Mouse (Mus musculus): ENCODE measurements around the gene Iqcn. TPM values are rescaled to one million over a fixed set of nuclear protein-coding genes. Genes with fewer than 3 reads are reported as not detected.

The Iqcn gene
- polyA plus RNA-seq, 1 experiment from 2014 or later, result 0.04 TPM

DNA sequence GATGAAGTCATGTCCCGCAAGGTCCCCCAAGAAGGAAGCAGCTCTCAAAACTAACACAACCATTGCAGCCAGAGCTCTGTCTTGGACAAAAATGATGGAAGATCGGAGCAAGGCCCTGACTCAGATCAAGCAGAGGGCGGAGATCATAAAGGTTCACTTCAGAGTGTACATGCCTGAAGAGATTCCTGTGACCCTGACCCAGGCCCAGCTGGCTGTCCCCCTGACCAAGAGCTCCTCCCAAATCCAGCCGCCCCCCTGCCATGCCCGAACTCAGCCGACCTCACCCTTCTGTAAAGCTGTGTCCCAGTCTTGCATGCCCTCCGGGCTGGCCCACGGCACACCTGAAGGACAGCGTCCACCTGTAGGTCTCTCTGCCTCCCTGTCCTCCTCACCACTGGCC is 6.5 kb downstream of the Iqcn start:
- H3K27ac ChIP-seq (ENCODE audit: low read depth), result no peak overlapping the region
- TF ChIP-seq CTCF (IDR thresholded peaks at IDR 0.05; ENCODE audit: low read depth), result no peak
- ATAC-seq (ENCODE audit: insufficient read depth) (no peak), DNase-seq (no peak)
- H3K9me3 ChIP-seq (ENCODE audit: low read depth, low read length), result no peaks in the 10 kb centered on the region
- no peak overlapping the region for H3K9ac ChIP-seq
- H3K27me3 ChIP-seq (ENCODE audit: insufficient read depth, low read length), result no peaks in the 10 kb centered on the region
- 90% methylated on average over 9 of the region's 9 CpGs for WGBS
- H3K4me1 ChIP-seq (ENCODE audit: insufficient read depth), result no peaks in the 10 kb centered on the region
- no peaks in the 10 kb centered on the region for H3K36me3 ChIP-seq (ENCODE audit: insufficient read depth)
- H3K4me2 ChIP-seq, result no peak overlapping the region
- H3K4me3 ChIP-seq (ENCODE audit: low read depth, low read length), result no peak overlapping the region

DNA sequence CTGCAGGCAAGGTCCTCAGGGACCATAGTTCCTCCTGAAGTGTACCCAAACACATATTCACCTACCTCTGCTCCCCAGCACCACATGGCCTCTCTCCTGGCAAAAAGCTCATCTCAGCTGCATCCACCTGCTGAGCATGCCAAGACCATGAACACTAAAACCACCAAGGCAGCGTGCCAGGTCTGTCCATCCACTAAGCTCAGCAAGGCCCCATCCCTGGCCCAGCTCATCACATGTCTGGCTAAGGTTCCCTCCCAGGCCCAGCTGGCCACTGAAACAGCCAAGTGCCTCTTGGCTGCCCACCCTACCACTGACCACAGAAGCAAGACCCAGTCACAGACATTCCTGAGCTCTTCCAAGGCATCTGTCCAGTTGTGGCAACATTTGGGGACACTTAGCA is 7.0 kb downstream of the Iqcn start:
- no peaks in the 10 kb centered on the region for H3K27me3 ChIP-seq (ENCODE audit: insufficient read depth, low read length)
- 96% methylated on average over 1 of the region's 1 CpGs for WGBS
- no peak overlapping the region for H3K9ac ChIP-seq
- H3K4me3 ChIP-seq (ENCODE audit: low read depth, low read length), result no peak overlapping the region
- H3K36me3 ChIP-seq (ENCODE audit: insufficient read depth), result no peaks in the 10 kb centered on the region
- no peak overlapping the region for H3K4me2 ChIP-seq
- DNase-seq, result no peak
- H3K4me1 ChIP-seq (ENCODE audit: insufficient read depth), result no peaks in the 10 kb centered on the region
- no peak overlapping the region for H3K27ac ChIP-seq (ENCODE audit: low read depth)
- no peak for TF ChIP-seq CTCF (IDR thresholded peaks at IDR 0.05; ENCODE audit: low read depth)
- H3K9me3 ChIP-seq (ENCODE audit: low read depth, low read length), result no peaks in the 10 kb centered on the region
- ATAC-seq (ENCODE audit: insufficient read depth), result no peak

DNA sequence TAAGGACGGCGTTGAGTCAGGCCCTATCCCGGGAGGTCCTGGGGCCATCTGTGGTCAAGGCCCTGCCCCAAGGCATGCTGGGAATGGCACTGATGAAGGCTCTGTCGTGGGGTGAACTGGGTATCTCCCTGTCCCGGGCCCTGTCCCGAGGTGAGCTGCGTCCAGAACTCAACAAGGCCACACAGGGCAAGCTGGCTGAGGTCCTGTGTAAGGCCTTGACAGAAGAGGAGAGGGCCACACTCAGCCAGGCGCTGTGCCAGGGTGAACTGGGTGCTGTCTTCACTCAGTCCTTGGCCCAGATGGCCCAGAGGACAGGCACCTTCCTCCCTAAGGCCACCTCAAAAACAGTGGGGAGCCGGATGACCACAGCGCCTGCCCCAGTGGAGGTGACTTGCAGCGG is 7.8 kb downstream of the Iqcn start:
- H3K27me3 ChIP-seq (ENCODE audit: insufficient read depth, low read length), result no peaks in the 10 kb centered on the region
- H3K4me2 ChIP-seq, result no peak overlapping the region
- WGBS, result 77% methylated on average over 11 of the region's 11 CpGs
- H3K36me3 ChIP-seq (ENCODE audit: insufficient read depth), result no peaks in the 10 kb centered on the region
- H3K4me3 ChIP-seq (ENCODE audit: low read depth, low read length), result no peak overlapping the region
- no peak overlapping the region for H3K27ac ChIP-seq (ENCODE audit: low read depth)
- no peak for TF ChIP-seq CTCF (IDR thresholded peaks at IDR 0.05; ENCODE audit: low read depth)
- no peak for DNase-seq
- H3K9me3 ChIP-seq (ENCODE audit: low read depth, low read length), result no peaks in the 10 kb centered on the region
- no peak for ATAC-seq (ENCODE audit: insufficient read depth)
- H3K4me1 ChIP-seq (ENCODE audit: insufficient read depth), result no peaks in the 10 kb centered on the region
- no peak overlapping the region for H3K9ac ChIP-seq

DNA sequence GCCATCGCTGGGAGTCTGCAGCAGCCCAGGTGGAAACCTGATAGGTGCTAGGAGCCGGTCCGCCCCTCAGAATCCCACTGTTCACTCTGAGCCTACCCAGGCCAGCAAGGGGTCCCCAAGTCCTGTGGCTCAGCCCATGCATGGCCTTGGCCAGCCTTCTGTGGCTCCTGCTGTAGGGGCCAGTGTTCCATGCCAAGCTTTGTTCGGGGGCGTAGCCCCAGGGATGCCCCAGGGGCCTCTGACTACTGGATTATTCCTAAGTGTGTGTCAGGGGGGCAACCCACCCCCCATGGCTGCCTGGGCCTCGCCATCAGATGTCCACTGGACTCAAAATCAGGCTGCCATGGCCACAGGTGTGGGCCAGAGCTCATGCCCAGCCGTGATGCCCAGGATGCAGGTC is 10.7 kb downstream of the Iqcn start:
- Histone ChIP-seq H3K27me3 (ENCODE audit: insufficient read depth, low read length) (no peaks in the 10 kb centered on the region), H3K9me3 (ENCODE audit: low read depth, low read length) (no peaks in the 10 kb centered on the region), H3K9ac (no peak overlapping the region), H3K4me1 (ENCODE audit: insufficient read depth) (no peaks in the 10 kb centered on the region), H3K27ac (ENCODE audit: low read depth) (no peak overlapping the region), H3K4me3 (ENCODE audit: low read depth, low read length) (no peak overlapping the region), H3K4me2 (no peak overlapping the region), H3K36me3 (ENCODE audit: insufficient read depth) (no peaks in the 10 kb centered on the region)
- ATAC-seq (ENCODE audit: insufficient read depth) (no peak), DNase-seq (no peak)
- no peak for TF ChIP-seq CTCF (IDR thresholded peaks at IDR 0.05; ENCODE audit: low read depth)
- 77% methylated on average over 7 of the region's 7 CpGs for WGBS

DNA sequence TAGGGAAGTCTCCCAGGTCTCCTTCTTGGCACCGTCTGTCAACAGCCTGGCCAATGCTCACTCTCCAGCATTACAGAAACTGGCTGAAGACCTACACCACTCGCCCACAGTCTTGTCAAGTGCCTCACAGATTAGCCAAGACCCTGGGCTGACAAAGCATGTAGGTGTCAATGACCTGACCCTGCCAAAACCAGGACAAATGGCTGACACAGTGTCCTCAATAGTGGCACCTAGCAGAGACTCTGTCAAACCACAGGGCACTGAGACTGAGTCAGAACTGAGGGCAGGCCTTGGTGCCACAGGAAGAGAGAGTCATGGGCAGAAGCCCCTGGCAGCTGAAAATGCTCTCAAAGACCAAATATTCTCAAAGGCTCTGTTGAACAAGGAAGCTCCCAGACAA is 11.8 kb downstream of the Iqcn start:
- Histone ChIP-seq H3K27ac (ENCODE audit: low read depth) (no peak overlapping the region), H3K9ac (no peak overlapping the region), H3K4me3 (ENCODE audit: low read depth, low read length) (no peak overlapping the region), H3K36me3 (ENCODE audit: insufficient read depth) (no peaks in the 10 kb centered on the region), H3K9me3 (ENCODE audit: low read depth, low read length) (no peaks in the 10 kb centered on the region), H3K4me2 (no peak overlapping the region), H3K4me1 (ENCODE audit: insufficient read depth) (no peaks in the 10 kb centered on the region), H3K27me3 (ENCODE audit: insufficient read depth, low read length) (no peaks in the 10 kb centered on the region)
- no peak for DNase-seq
- no peak for TF ChIP-seq CTCF (IDR thresholded peaks at IDR 0.05; ENCODE audit: low read depth)
- WGBS, result 43% methylated on average over 2 of the region's 2 CpGs
- ATAC-seq (ENCODE audit: insufficient read depth), result no peak

DNA sequence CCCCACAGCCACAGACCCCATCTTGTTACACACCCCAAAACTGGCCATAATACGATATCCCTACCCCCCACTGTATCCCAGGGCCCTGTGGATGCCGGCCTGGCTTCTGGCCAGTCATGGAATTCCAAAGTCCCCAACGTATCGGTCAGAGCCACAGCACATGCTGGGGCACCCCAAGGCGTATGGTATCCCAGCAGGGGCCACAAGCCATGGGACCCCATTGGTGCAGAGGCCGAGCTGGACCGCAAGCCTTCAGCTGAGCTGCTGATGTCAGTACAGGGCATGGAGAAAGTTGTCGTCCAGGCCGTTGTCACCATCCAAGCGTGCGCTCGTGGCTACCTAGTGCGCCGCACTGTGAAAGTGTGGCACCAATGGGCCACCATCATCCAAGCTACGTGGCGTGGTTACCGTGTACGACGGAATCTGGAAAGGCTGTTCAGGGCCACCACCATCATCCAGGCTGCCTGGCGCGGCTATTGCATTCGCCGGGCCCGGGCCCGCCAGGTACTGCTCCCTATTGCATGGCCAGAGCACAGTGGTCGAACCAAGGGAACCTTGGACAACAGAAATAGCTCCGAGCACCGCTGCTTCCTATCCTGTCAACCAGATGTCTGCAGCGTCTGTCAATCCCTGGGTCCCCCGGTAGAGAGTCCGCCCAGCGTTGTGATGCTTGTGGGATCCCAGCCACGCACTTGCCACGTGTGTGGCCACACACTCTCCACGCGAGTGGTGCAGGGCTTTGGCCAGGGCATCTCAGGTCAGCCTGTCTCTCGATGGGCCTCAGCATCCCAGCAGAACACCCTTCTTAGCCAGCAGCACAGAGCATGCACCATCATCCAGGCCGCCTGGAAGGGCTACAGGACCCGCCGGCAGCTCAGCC is 13.5 kb downstream of the Iqcn start:
- ATAC-seq (ENCODE audit: insufficient read depth), result no peak
- Histone ChIP-seq H3K9me3 (ENCODE audit: low read depth, low read length) (no peaks in the 10 kb centered on the region), H3K4me1 (ENCODE audit: insufficient read depth) (no peaks in the 10 kb centered on the region), H3K36me3 (ENCODE audit: insufficient read depth) (no peaks in the 10 kb centered on the region), H3K27me3 (ENCODE audit: insufficient read depth, low read length) (no peaks in the 10 kb centered on the region), H3K4me2 (no peak overlapping the region), H3K9ac (no peak overlapping the region), H3K27ac (ENCODE audit: low read depth) (no peak overlapping the region), H3K4me3 (ENCODE audit: low read depth, low read length) (no peak overlapping the region)
- 75% methylated on average over 40 of the region's 40 CpGs for WGBS
- TF ChIP-seq CTCF (IDR thresholded peaks at IDR 0.05; ENCODE audit: low read depth), result no peak
- DNase-seq, result no peak

DNA sequence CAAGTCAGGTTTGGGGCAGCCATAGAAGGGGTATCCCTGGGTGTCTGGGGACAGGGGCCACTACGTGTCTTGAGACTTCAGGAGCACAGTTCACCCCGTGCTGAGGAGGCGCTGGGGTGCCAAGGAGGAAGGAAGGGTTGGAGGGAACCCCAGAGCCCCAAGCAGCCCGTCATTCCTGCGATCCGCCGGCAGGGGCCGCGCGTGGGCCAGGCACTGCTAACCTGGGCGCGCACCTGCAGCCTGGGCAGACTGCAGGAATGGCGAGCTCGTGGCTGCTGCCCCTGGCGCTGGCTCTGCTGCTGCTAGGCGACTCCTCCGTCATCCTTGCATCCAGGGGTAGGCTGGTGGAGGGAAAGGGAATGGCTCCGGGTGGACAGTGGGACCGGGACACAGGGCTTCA is 15.0 kb downstream of the Iqcn start, which contains the start of gene Gm3336:
Gm3336 (plus strand) TSS at position 247 of the 400 bp plus-strand sequence.
- Histone ChIP-seq H3K27ac (ENCODE audit: low read depth) (no peak within 1 kb of the TSS), H3K4me2 (no peak within 1 kb of the TSS), H3K27me3 (ENCODE audit: insufficient read depth, low read length) (no peaks in the 10 kb centered on the region), H3K4me1 (ENCODE audit: insufficient read depth) (no peaks in the 10 kb centered on the region), H3K36me3 (ENCODE audit: insufficient read depth) (no peaks in the 10 kb centered on the region), H3K9ac (no peak within 1 kb of the TSS), H3K9me3 (ENCODE audit: low read depth, low read length) (no peaks in the 10 kb centered on the region), H3K4me3 (ENCODE audit: low read depth, low read length) (no peak within 1 kb of the TSS)
- ATAC-seq (ENCODE audit: insufficient read depth), result peak; percentile 11; the same call in 1 of the 2 replicates
- 2% methylated on average over 19 of the region's 19 CpGs for WGBS
- peak; percentile 89 for TF ChIP-seq CTCF (IDR thresholded peaks at IDR 0.05; ENCODE audit: low read depth)
- DNase-seq, result peak; percentile 61
